Mouse (Mus musculus): ENCODE data around the gene Col15a1. TPM values are rescaled to one million over a fixed set of nuclear protein-coding genes. Genes with fewer than 3 reads are reported as not detected.

Gene Col15a1
- polyA plus RNA-seq, 1 experiment from 2014 or later, result 3.4 TPM

DNA sequence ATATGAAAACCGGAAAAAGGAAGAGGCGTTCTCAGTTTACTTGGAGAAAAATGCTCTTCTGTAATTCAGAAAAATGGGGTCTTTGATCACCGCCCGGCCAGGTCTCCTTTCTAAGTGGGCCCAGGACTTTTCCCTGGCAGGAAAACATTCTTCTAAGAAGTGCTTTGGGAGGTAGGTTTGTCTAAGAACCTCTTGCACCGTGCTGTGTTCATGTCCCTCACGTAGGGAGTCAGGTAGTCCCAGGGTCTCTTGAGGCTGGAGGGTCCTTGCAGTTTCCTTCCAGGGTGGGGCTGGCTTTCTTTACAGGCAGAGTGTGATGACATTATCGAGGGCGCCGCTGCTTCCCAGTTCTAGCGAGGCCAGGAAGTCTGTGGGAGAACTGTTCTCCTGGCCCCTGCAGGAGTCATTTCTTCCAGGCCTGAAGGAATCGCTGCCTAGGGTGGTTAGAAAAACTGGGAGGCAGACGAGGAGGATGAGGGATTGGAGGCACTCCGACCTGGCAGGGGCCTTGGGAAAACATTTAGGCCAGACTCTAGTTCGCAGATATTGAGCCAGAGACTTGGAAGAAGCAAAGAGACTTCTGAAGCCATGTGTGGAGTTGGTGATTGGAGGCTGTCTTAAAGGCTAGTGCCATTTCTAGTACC, 25.4 kb downstream of the Col15a1 start:
- Histone ChIP-seq H3K36me3 (no peaks in the 10 kb centered on the region), H3K4me1 (peaks cover 7% of the 10 kb centered on the region), H3K9ac (replicated peaks) (no peak overlapping the region), H3K4me3 (no peak overlapping the region), H3K4me2 (replicated peaks) (no peak overlapping the region), H3K27me3 (no peaks in the 10 kb centered on the region), H3K27ac (replicated peaks) (no peak overlapping the region), H3K9me3 (no peaks in the 10 kb centered on the region)
- WGBS, result 84% methylated on average over 14 of the region's 14 CpGs
- no peak for ATAC-seq (ENCODE audit: low FRiP score, low read depth)

GRCm38 (mm10) chr4:47234667-47235267, 26.8 kb downstream of the Col15a1 start:
- WGBS, result 26% methylated on average over 17 of the region's 17 CpGs
- no peak overlapping the region for H3K27ac ChIP-seq (replicated peaks)
- 0 out of 2 replicates have a peak, but pooled peaks have one; percentile 27 for ATAC-seq (ENCODE audit: low FRiP score, low read depth)

DNA sequence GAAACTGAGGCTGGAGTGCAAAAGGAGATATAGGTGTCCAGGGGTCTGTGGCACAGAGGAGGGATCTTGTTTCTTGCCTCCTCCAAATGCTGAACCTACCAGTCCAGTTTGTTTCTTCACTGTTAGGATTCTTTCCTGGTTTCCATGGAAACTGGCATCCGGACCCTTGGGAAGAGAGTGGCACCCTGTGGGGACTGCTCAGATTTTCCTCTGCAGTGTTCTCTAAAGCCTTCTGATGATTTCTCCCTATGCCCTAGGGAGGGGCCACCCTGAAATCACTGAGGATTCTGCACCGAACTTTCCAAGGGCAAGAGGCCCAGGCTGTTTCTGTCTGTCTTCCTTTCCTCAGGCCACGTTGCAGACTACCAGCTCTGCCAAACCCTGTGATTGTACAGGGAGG, 27.4 kb downstream of the Col15a1 start:
- Histone ChIP-seq H3K9ac (replicated peaks) (no peak overlapping the region), H3K9me3 (no peaks in the 10 kb centered on the region), H3K4me3 (no peak overlapping the region), H3K27me3 (no peaks in the 10 kb centered on the region), H3K4me1 (peaks cover 7% of the 10 kb centered on the region), H3K27ac (replicated peaks) (no peak overlapping the region), H3K36me3 (no peaks in the 10 kb centered on the region), H3K4me2 (replicated peaks) (no peak overlapping the region)
- 10% methylated on average over 3 of the region's 3 CpGs for WGBS
- no peak for ATAC-seq (ENCODE audit: low FRiP score, low read depth)

More at GRCm38 (mm10) chr4:47234667-47235267, 26.8 kb downstream of the Col15a1 start:
- H3K9ac ChIP-seq (replicated peaks), result no peak overlapping the region
- H3K4me2 ChIP-seq (replicated peaks), result no peak overlapping the region
- H3K4me1 ChIP-seq, result peaks cover 7% of the 10 kb centered on the region
- H3K4me3 ChIP-seq, result no peak overlapping the region
- H3K36me3 ChIP-seq, result no peaks in the 10 kb centered on the region
- no peaks in the 10 kb centered on the region for H3K27me3 ChIP-seq
- H3K9me3 ChIP-seq, result no peaks in the 10 kb centered on the region

DNA sequence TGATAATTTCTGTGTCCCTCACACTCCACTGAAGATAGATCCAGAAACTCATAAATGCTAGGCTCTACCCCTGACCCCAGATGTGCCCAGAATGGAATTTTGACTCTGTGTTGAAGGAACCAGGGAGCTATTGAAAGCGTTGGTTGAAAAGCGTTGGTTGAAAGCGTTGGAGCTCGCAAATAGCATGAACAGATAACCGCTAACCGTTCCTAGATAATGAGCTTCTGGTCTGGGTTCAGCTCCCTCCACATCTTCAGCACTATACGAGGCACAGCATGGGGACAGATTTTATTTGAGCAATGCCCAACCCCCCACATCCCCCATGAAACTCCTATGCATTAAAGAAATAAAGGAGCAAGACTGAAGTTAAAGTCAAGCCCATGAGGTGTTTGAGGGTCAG, 28.1 kb downstream of the Col15a1 start:
- Histone ChIP-seq H3K9ac (replicated peaks) (no peak overlapping the region), H3K4me1 (peaks cover 7% of the 10 kb centered on the region), H3K4me3 (no peak overlapping the region), H3K9me3 (no peaks in the 10 kb centered on the region), H3K27ac (replicated peaks) (no peak overlapping the region), H3K4me2 (replicated peaks) (no peak overlapping the region), H3K27me3 (no peaks in the 10 kb centered on the region), H3K36me3 (no peaks in the 10 kb centered on the region)
- 77% methylated on average over 7 of the region's 7 CpGs for WGBS
- no peak for ATAC-seq (ENCODE audit: low FRiP score, low read depth)

DNA sequence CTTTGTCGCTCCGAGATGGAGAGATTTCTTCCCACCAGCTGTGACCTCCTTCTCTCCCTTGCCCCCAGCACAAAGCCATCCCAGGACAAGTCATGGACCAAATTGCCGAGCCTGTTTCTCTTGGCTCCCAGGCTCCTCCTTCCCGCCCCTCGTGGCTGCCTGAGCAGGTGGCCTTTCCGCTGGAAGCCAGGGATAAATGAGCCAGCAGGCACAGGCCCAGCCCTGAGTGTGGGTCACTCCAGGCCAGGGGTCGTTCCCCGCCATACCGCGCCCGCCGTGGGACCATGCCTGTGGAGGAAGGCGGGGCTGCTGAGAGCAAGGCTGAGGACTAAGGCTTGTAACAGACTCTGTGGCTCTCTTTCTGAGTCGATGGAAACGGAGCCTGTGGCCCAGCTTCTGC, 29.3 kb downstream of the Col15a1 start:
- Histone ChIP-seq H3K36me3 (no peaks in the 10 kb centered on the region), H3K4me1 (peaks cover 7% of the 10 kb centered on the region), H3K9ac (replicated peaks) (no peak overlapping the region), H3K4me2 (replicated peaks) (no peak overlapping the region), H3K9me3 (no peaks in the 10 kb centered on the region), H3K27ac (replicated peaks) (no peak overlapping the region), H3K27me3 (no peaks in the 10 kb centered on the region), H3K4me3 (no peak overlapping the region)
- WGBS, result 36% methylated on average over 15 of the region's 15 CpGs
- peak; percentile 52; the same call in 1 of the 2 replicates for ATAC-seq (ENCODE audit: low FRiP score, low read depth)

GRCm38 (mm10) chr4:47239114-47239513, 31.2 kb downstream of the Col15a1 start:
- Histone ChIP-seq H3K36me3 (no peaks in the 10 kb centered on the region), H3K4me2 (replicated peaks) (no peak overlapping the region), H3K4me3 (no peak overlapping the region), H3K27me3 (no peaks in the 10 kb centered on the region), H3K9me3 (no peaks in the 10 kb centered on the region), H3K9ac (replicated peaks) (no peak overlapping the region), H3K27ac (replicated peaks) (no peak overlapping the region), H3K4me1 (peaks cover 7% of the 10 kb centered on the region)
- ATAC-seq (ENCODE audit: low FRiP score, low read depth), result no peak
- WGBS, result 88% methylated on average over 6 of the region's 6 CpGs

GRCm38 (mm10) chr4:47240901-47241300, 32.9 kb downstream of the Col15a1 start:
- H3K36me3 ChIP-seq, result no peaks in the 10 kb centered on the region
- 88% methylated on average over 5 of the region's 5 CpGs for WGBS

DNA sequence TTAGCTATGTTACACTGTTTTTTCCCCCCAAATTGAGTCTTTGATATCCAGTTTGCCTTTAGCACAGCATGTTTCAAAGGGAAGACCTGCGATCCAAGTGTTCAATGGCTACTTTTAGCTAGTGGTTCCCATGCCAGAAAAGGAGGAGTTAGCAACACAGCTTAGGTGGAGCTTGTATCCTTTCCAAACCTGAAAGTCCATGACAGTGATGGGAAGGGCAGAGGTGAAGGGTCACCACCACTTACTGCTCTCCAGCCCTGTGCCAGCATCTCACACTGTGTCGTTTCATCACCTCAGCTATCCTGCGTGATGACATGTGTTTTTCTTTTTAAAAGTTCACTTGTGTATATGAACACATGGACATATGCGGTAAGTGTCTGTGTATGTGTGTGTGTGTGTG, 34.2 kb downstream of the Col15a1 start:
- no peak overlapping the region for H3K9ac ChIP-seq (replicated peaks)
- 85% methylated on average over 4 of the region's 4 CpGs for WGBS
- H3K27ac ChIP-seq (replicated peaks), result no peak overlapping the region
- no peaks in the 10 kb centered on the region for H3K9me3 ChIP-seq
- no peak overlapping the region for H3K4me3 ChIP-seq
- no peaks in the 10 kb centered on the region for H3K36me3 ChIP-seq
- H3K4me2 ChIP-seq (replicated peaks), result no peak overlapping the region
- ATAC-seq (ENCODE audit: low FRiP score, low read depth), result no peak
- no peaks in the 10 kb centered on the region for H3K27me3 ChIP-seq
- H3K4me1 ChIP-seq, result 0 out of 2 replicates have a peak, but pooled peaks cover 5% of the 10 kb centered on the region

More at GRCm38 (mm10) chr4:47240901-47241300, 32.9 kb downstream of the Col15a1 start:
- no peak overlapping the region for H3K4me2 ChIP-seq (replicated peaks)
- no peak for ATAC-seq (ENCODE audit: low FRiP score, low read depth)
- no peaks in the 10 kb centered on the region for H3K27me3 ChIP-seq
- no peak overlapping the region for H3K9ac ChIP-seq (replicated peaks)
- 0 out of 2 replicates have a peak, but pooled peaks cover 5% of the 10 kb centered on the region for H3K4me1 ChIP-seq
- no peak overlapping the region for H3K27ac ChIP-seq (replicated peaks)
- no peaks in the 10 kb centered on the region for H3K9me3 ChIP-seq
- H3K4me3 ChIP-seq, result no peak overlapping the region

DNA sequence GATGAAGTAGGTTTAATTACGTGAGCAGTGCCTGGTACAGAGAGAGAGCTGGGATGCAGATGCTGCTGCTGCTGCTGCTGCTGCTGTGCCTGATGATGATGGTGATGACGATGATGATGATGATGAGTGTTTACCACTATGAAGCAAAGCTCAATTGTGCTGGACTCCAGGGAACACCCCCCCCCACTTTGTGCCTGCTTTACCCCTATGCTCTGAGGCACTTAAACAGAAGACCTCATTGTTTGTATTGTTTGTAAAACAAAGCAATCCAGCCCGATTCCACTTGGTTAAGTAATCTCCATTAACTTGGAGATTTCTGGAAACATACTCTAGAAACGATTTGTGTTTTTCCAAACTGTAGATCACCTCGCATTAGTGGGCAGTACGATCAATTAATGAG, 36.7 kb downstream of the Col15a1 start:
- Histone ChIP-seq H3K9ac (replicated peaks) (no peak overlapping the region), H3K4me3 (no peak overlapping the region), H3K9me3 (no peaks in the 10 kb centered on the region), H3K4me2 (replicated peaks) (no peak overlapping the region), H3K27ac (replicated peaks) (no peak overlapping the region), H3K4me1 (0 out of 2 replicates have a peak, but pooled peaks cover 5% of the 10 kb centered on the region), H3K27me3 (no peaks in the 10 kb centered on the region), H3K36me3 (no peaks in the 10 kb centered on the region)
- ATAC-seq (ENCODE audit: low FRiP score, low read depth), result no peak
- 58% methylated on average over 6 of the region's 6 CpGs for WGBS

- Histone ChIP-seq H3K27me3 (no peaks in the 10 kb centered on the region), H3K36me3 (no peaks in the 10 kb centered on the region), H3K4me2 (replicated peaks) (no peak overlapping the region), H3K27ac (replicated peaks) (no peak overlapping the region), H3K9me3 (no peaks in the 10 kb centered on the region), H3K4me1 (0 out of 2 replicates have a peak, but pooled peaks cover 5% of the 10 kb centered on the region), H3K9ac (replicated peaks) (no peak overlapping the region), H3K4me3 (no peak overlapping the region)
- WGBS, result 92% methylated on average over 18 of the region's 18 CpGs
- ATAC-seq (ENCODE audit: low FRiP score, low read depth), result no peak
These were observed 37.7 kb downstream of the Col15a1 start for GRCm38 (mm10) chr4:47245621-47246020.

GRCm38 (mm10) chr4:47246811-47247210, 38.9 kb downstream of the Col15a1 start:
- H3K9me3 ChIP-seq, result no peaks in the 10 kb centered on the region
- no peak overlapping the region for H3K4me3 ChIP-seq
- no peak overlapping the region for H3K27ac ChIP-seq (replicated peaks)
- no peaks in the 10 kb centered on the region for H3K36me3 ChIP-seq
- H3K4me1 ChIP-seq, result 0 out of 2 replicates have a peak, but pooled peaks cover 5% of the 10 kb centered on the region
- WGBS, result 70% methylated on average over 8 of the region's 8 CpGs
- ATAC-seq (ENCODE audit: low FRiP score, low read depth), result no peak
- H3K27me3 ChIP-seq, result no peaks in the 10 kb centered on the region
- no peak overlapping the region for H3K4me2 ChIP-seq (replicated peaks)
- H3K9ac ChIP-seq (replicated peaks), result no peak overlapping the region

GRCm38 (mm10) chr4:47247574-47247973, 39.6 kb downstream of the Col15a1 start:
- Histone ChIP-seq H3K27me3 (no peaks in the 10 kb centered on the region), H3K9me3 (0 out of 2 replicates have a peak, but pooled peaks cover under 1% of the 10 kb centered on the region), H3K9ac (replicated peaks) (no peak overlapping the region), H3K27ac (replicated peaks) (no peak overlapping the region), H3K4me1 (0 out of 2 replicates have a peak, but pooled peaks cover 5% of the 10 kb centered on the region), H3K4me2 (replicated peaks) (no peak overlapping the region), H3K36me3 (no peaks in the 10 kb centered on the region), H3K4me3 (no peak overlapping the region)
- WGBS, result 54% methylated on average over 6 of the region's 6 CpGs
- no peak for ATAC-seq (ENCODE audit: low FRiP score, low read depth)

Measured in midbrain, embryonic 12.5 days (tissue).